Comparison of ENCODE assay signal across 8 mouse cellular contexts in the genomic region with DNA sequence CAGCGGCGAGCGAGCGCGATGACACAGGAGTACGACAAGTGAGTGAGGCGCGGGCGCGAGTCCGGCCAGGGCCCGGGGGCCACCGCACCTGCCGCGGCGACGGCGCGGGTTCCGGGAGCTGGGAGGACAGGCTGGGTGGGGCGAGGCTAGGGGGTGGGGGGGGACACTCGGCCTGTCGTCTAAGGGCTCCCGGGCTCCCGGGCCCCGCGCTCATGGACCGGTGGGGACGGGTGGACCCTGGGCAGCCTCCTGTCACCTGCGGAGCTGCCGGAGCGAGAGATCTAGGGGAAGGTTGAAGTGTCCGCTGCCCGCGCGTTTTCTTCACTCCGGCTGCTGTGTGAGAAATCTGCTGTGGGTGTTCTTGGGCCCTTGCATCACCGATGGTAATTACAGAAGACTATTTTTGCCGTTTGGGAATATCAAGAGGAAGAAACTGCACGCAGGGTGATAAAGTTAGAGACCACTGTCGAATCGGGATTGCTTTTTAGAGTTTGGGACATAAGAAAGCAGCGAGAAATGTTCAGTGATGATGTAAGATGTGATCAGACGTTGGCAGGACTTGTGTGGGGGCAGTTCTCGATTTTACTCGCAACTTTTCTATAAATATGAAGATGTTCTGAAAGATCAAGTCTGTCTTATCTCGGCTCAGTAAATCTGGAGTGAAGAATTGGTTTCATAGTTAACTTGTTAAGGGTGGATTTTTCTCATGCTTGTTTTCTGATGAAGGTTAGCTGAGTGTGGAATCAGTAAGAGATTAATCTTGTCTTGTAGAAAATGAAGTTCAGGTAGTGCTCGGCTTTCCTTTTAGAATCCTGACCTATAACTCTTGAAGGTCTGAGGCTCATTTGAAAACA. TPM values are rescaled to one million over a fixed set of nuclear protein-coding genes. Genes with fewer than 3 reads are reported as not detected.
DNase-seq lines count a peak whose midpoint lies in the region; ATAC-seq and TF ChIP-seq lines count a peak whose summit lies in the region.

No protein-coding gene starts in this region.

- no peaks in the 10 kb centered on the region for H3K9me3 ChIP-seq in intestine, embryonic 15.5 days
- no peaks in the 10 kb centered on the region for H3K9me3 ChIP-seq in midbrain, postnatal 0 days (ENCODE audit: low read length)

- H3K27me3 ChIP-seq in testis, adult 2 months (ENCODE audit: control insufficient read depth, insufficient read depth, low read length), result no peaks in the 10 kb centered on the region
- H3K27me3 ChIP-seq in intestine, embryonic 15.5 days (replicated peaks), result 0 out of 2 replicates have a peak, but pooled peaks cover 6% of the 10 kb centered on the region
- H3K27me3 ChIP-seq in midbrain, postnatal 0 days (ENCODE audit: insufficient read depth, low read length), result peaks cover 7% of the 10 kb centered on the region; the same call in 1 of the 2 replicates

- no peak for DNase-seq in frontal cortex, postnatal 14 days (ENCODE audit: low spot score in 2 of 2)
- DNase-seq in testis, postnatal 10 days (ENCODE audit: low spot score), result no peak
- DNase-seq in midbrain, postnatal 0 days (ENCODE audit: low spot score), result no peak
- no peak for DNase-seq in gastrocnemius, adult 8-10 months (ENCODE audit: low spot score in 2 of 2)
- DNase-seq in spleen, postnatal 36 days (ENCODE audit: low spot score in 2 of 2), result no peak

- H3K27ac ChIP-seq in testis, adult 2 months (ENCODE audit: control insufficient read depth, insufficient read depth, low read depth, low read length), result peak overlapping the region; percentile 69; the same call in 1 of the 2 replicates
- H3K27ac ChIP-seq in intestine, embryonic 15.5 days, result no peak overlapping the region
- H3K27ac ChIP-seq in midbrain, postnatal 0 days (ENCODE audit: low read depth, low read length), result no peak overlapping the region

- peak overlapping the region; percentile 54 for H3K9ac ChIP-seq in intestine, embryonic 15.5 days
- H3K9ac ChIP-seq in midbrain, postnatal 0 days (replicated peaks; ENCODE audit: low read length, poor library complexity, severe bottlenecking), result peak overlapping the region; percentile 52

- WGBS in intestine, embryonic 15.5 days, result 5% methylated on average over 48 of the region's 48 CpGs
- WGBS in midbrain, postnatal 0 days, result 7% methylated on average over 31 of the region's 48 CpGs

- H3K4me3 ChIP-seq in testis, adult 2 months (ENCODE audit: control insufficient read depth, low read depth, low read length), result peak overlapping the region; percentile 88
- H3K4me3 ChIP-seq in intestine, embryonic 15.5 days (replicated peaks), result peak overlapping the region; percentile 62
- peak overlapping the region; percentile 55 for H3K4me3 ChIP-seq in midbrain, postnatal 0 days (ENCODE audit: low read depth, low read length)

- peak overlapping the region; percentile 92 for H3K4me2 ChIP-seq in intestine, embryonic 15.5 days (replicated peaks)
- peak overlapping the region; percentile 71 for H3K4me2 ChIP-seq in midbrain, postnatal 0 days (ENCODE audit: low read depth, low read length, poor library complexity, severe bottlenecking)

- peaks cover 1% of the 10 kb centered on the region for H3K36me3 ChIP-seq in testis, adult 2 months (ENCODE audit: control insufficient read depth, insufficient read depth, low read length)
- H3K36me3 ChIP-seq in intestine, embryonic 15.5 days, result no peaks in the 10 kb centered on the region
- H3K36me3 ChIP-seq in midbrain, postnatal 0 days (ENCODE audit: insufficient read depth, low read length), result no peaks in the 10 kb centered on the region

- ATAC-seq in frontal cortex, adult (ENCODE audit: low TSS enrichment), result 0 out of 2 replicates have a peak, but pooled peaks have one; percentile 14
- no peak; the same call in none of the 2 replicates for ATAC-seq in intestine, embryonic 15.5 days
- peak; percentile 56 for ATAC-seq in midbrain, postnatal 0 days (ENCODE audit: low FRiP score)

- TF ChIP-seq POLR2A in testis, adult 2 months (IDR thresholded peaks at IDR 0.05; ENCODE audit: control insufficient read depth, low read depth, low read length), result no peak

- TF ChIP-seq CTCF in testis, adult 2 months (IDR thresholded peaks at IDR 0.05; ENCODE audit: control insufficient read depth, insufficient read depth, insufficient replicate concordance, low read depth, low read length), result no peak
- no peak for TF ChIP-seq CTCF in midbrain, postnatal 0 days (IDR thresholded peaks at IDR 0.05)

- peaks cover 10% of the 10 kb centered on the region for H3K4me1 ChIP-seq in testis, adult 2 months (ENCODE audit: control insufficient read depth, insufficient read depth, low read length)
- no peaks in the 10 kb centered on the region for H3K4me1 ChIP-seq in intestine, embryonic 15.5 days (replicated peaks)
- no peaks in the 10 kb centered on the region for H3K4me1 ChIP-seq in midbrain, postnatal 0 days (ENCODE audit: insufficient read depth, low read length)

RNA-seq across cellular contexts. Expression of a gene that starts 0.6 kb away (rescaled TPM):
- polyA plus RNA-seq in testis, adult 2 months (2012; rRNA removed), result 6.0 and 6.4 TPM in 2 replicates
- 0.83 and 1.0 TPM in 2 replicates for polyA plus RNA-seq in intestine, embryonic 15.5 days (2015; fragmentation: Nextera tagmentation; extraction: Ambion mirVana)
- total RNA-seq in midbrain, postnatal 0 days (2014; rRNA removed), result 1.7 and 3.5 TPM in 2 replicates
- 1.8 and 2.2 TPM in 2 replicates for polyA plus RNA-seq in midbrain, postnatal 0 days (2015; fragmentation: Nextera tagmentation; extraction: Ambion mirVana)
- total RNA-seq in gastrocnemius, adult 8-10 months (2022), result under 1 TPM in 3 of 4 experiments, not detected in 1; 0.10 to 0.22 (median 0.12) TPM
